Mouse (Mus musculus) layer of hippocampus, postnatal 36 days (tissue): ENCODE data around the gene Olfr533. TPM values are rescaled to one million over a fixed set of nuclear protein-coding genes. Genes with fewer than 3 reads are reported as not detected.
"Not testable (repeated sequence)": the region's sequence is repeated elsewhere in the genome, so short reads cannot be mapped to it uniquely, and the experiment has no call there.

Source experiments
- DNase-seq, 2 experiments: peaks; one replicate each; pipeline ENCODE4 v3.0.0; 2022
- total RNA-seq, 2 experiments: library from RNA; stranded (reverse); gene quantifications; 2 replicates each; pipeline ENCODE4 v1.2.3; 2021

The Olfr533 gene
- not detected for total RNA-seq

GRCm38 (mm10) chr7:140463070-140463469 lies at the start of gene Olfr533:
Olfr533 (plus strand) TSS chr7:140463370.
- DNase-seq: not testable (repeated sequence)

- no peak for DNase-seq
These were observed 41.6 kb upstream of the Olfr533 start, which contains the start of gene Olfr532 for GRCm38 (mm10) chr7:140421539-140421938. Olfr532 (minus strand) TSS chr7:140421639.

DNA sequence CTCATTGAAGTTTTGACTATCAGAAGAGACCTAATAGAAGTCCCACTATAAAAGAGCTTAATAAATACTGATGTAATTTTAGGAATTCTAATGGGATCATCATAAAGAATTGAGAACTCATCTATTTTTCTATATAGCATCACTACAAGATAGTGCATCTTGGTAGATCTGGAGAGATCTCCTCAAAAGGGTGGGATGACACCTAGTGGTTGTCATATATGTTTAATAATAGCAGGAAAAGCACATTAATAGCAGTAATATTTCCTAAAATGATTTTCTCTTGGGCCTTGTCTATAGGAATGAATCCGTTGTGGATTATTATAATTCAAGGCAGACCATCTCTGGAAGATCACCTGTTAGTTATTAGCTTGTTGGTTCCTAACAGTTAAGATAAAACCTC lies 20.0 kb upstream of the Olfr533 start:
- DNase-seq: no peak

- DNase-seq: no peak
These were observed 14.7 kb downstream of the Olfr533 start for GRCm38 (mm10) chr7:140477886-140478285.

DNA sequence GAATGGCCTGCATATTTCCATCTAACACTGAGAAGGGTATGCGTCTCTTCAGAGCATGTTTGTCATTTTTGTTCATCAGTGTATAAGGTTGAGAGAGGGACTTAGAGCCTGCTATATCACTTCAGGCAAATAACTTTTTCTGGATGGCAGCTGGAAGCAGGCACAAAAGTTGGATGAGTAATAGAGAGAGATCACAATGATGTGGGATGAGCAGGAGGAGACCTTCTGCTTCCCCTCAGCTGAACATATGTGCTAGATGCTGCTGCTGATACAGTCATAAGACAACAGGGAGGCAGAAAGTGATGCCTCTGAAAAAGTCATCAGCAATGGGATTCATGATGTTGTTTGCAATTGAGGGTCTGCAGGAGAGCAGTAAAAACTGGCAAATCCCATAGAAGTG lies 15.6 kb downstream of the Olfr533 start:
- DNase-seq: peak; percentile 56 to 70

DNA sequence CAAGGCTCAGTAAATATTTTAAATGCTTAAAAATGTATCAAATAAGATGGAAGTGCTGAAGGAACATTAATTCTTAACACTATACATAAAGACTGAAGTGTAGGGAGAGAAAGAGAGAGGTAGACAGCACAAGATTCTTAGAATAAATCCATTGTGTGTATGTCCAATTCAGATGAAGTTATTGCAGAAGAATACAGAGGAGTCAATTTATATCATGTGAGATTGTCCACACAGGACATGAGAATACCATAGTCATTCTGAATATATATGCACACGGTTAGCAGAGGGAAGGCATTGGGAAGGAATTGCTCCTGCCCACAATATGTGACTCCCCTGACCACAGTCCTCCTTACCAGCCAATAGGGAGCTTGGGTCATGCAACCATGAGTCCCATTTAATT lies 20.7 kb downstream of the Olfr533 start, which contains the start of gene Olfr535:
Gene Olfr535, plus strand, starts transcription at position 301 of the 400 bp plus-strand sequence.
- no peak for DNase-seq

DNA sequence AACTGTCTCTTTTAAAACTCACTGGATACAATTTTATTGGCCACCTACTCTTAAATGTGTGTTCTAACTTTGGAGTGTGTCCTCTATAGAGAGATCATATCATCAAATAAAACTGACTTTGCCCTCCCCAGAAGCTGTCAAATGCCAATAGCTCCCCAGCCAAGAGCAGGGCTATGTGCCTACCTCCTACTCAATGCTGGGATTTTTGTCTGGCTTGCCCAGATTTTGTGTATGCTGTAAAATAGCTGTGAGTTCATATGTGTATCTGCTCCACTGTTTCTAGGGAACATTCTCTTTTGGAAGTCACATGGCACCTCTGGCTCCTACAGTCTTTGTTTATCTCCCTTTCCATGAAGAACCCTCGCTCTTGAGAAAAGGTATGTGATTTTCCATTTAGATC lies 25.8 kb downstream of the Olfr533 start:
- DNase-seq: peak in 1 of 2 experiments; percentile 9

DNA sequence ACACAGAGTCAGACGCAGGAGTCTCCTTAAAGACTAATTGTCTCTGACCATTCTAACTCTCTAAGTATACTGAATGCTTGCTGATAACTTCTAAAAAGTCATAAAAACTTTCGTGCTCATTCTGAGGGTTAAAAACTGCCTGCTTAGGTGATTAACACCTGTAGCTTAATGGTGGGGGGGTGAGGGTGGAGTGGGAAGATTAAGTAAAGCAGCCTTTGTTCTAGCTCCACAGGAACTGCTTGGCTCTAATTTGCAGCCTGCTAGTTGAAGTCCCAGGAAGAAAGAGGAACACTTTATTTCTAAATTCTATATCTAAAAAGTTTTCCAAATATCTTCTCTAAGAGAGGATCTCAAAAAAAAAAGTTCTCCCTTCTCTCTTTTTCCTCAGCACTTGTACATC lies 31.1 kb downstream of the Olfr533 start:
- DNase-seq: no peak

DNA sequence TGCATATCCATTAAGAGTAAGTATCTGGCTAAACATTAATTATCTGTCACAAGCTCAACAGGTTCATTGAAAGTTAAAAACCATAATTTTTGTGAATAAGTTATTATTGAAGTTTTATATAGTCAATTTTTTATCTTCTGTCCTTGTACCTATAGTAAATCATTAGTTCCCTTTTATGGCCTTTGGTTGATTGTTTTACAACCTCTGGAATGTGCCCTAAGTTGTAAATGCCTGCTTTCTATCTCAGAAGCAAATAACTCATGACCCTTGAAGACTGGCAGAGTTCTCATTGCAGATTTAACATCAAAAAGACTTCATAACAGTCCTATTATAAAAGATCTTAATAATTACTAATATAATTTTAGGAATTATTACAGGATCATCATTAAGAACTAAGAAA lies 31.5 kb downstream of the Olfr533 start:
- DNase-seq: no peak

DNA sequence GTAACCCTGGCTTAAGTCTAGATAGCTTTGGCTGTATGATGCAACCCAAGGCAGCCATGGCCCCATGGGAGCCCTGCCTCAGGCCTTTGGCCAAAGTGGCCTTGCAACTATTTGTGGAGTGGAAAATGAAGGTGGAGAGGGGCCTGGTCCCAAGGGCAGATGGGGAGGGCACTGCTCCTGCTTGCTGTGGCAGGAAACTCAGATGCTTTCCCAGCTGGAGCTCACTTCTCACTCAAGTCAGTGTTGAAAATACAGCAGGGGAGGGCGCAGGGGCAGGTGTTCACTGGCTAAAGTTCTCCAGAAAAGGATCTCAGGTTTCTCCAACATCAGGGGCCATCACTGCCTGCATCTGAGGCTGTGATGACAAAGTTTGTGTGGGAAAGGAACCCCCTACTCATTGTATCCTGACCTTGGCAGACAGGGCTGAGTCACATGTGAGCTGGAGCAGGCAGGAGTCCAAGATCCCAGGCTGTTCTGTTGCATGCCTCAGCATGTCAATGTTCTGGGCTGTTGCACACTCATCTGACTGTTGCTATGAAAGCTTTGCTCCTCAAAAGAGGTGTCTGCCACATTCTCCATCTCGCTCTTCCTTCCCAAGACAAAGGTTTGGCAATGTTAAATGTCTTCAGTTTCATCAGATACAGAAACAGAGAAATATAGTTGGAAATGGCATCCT lies 44.3 kb downstream of the Olfr533 start, which contains the start of gene Olfr536:
Gene Olfr536, minus strand, starts transcription at position 51 of the 676 bp plus-strand sequence.
- DNase-seq: peak; percentile 41 to 45

Other genes starting within 250 kb of the Olfr533 start
- gene Cd163l1, start 245.1 kb upstream of the Olfr533 start, total RNA-seq: under 1 TPM; 0.43 to 0.70 TPM
- gene 5830411N06Rik, start 216.1 kb upstream of the Olfr533 start, total RNA-seq: under 1 TPM; 0.17 to 0.18 TPM
- gene Olfr525, start 142.5 kb upstream of the Olfr533 start, total RNA-seq: not detected
- gene Olfr527, start 129.4 kb upstream of the Olfr533 start, total RNA-seq: not detected
- gene Olfr60, start 101.7 kb upstream of the Olfr533 start, total RNA-seq: not detected
- not detected for gene Olfr530, start 87.0 kb upstream of the Olfr533 start, total RNA-seq
- not detected for gene Olfr531, start 60.5 kb upstream of the Olfr533 start, total RNA-seq
- gene Olfr532, start 41.7 kb upstream of the Olfr533 start, total RNA-seq: not detected
- gene Olfr535, start 20.8 kb downstream of the Olfr533 start, total RNA-seq: under 1 TPM; 0.25 to 0.51 TPM
- not detected for gene Olfr536, start 44.0 kb downstream of the Olfr533 start, total RNA-seq
- not detected for gene Olfr538, start 104.5 kb downstream of the Olfr533 start, total RNA-seq
- under 1 TPM; 0.43 to 0.45 TPM for gene Olfr46, start 137.9 kb downstream of the Olfr533 start, total RNA-seq
- under 1 TPM in 1 of 2 experiments, not detected in 1; 0.37 TPM for gene Olfr61, start 165.6 kb downstream of the Olfr533 start, total RNA-seq
- gene Olfr53, start 183.1 kb downstream of the Olfr533 start, total RNA-seq: not detected
- under 1 TPM; 0.17 to 0.43 TPM for gene Olfr539, start 196.6 kb downstream of the Olfr533 start, total RNA-seq
- gene Olfr45, start 218.6 kb downstream of the Olfr533 start, total RNA-seq: under 1 TPM; 0.10 TPM
- gene Olfr541, start 233.9 kb downstream of the Olfr533 start, total RNA-seq: not detected